Mouse (Mus musculus): Measurements from ENCODE around the gene Phc2.

DNA sequence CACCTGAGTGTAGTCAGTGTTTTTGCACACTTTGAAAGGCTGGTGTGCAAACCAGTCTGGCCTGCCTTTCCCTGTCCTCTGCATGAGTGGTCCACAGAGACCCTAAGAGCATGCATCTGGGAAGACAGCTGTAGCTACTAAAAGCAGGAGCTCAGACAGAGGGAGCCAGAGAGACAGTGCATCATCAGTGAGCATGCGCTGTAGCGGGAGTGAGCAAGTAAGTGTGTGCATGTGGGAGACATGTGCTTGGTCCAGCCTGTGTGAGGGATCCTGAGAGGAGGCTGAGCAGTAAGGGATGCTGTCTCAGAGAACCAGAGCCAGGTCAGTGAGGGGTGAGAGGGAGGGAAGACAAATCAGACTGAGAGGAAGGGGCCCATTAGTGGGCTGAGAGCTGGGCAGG is 46.0 kb downstream of the Phc2 start:
- no peak for TF ChIP-seq CTCF (IDR thresholded peaks at IDR 0.05; ENCODE audit: control insufficient read depth, insufficient read depth, insufficient replicate concordance, low read depth, low read length)
- no peak for TF ChIP-seq POLR2A (IDR thresholded peaks at IDR 0.05; ENCODE audit: control insufficient read depth, low read depth, low read length)

Data from testis, adult 2 months (tissue).